Mouse (Mus musculus) heart, embryonic 15.5 days (tissue): Measurements from ENCODE around the gene Gadl1. TPM values are rescaled to one million over a fixed set of nuclear protein-coding genes. Genes with fewer than 3 reads are reported as not detected.
A peak's percentile ranks its signal among the peaks of the same experiment; 100 is the strongest.

Experiments
- ATAC-seq: fragments of 200-750 bp; cut with Nextera tagmentation; replicated peaks from 2 replicates; pipeline ENCODE4 v1.8.0; 2017; ENCODE audit warnings: low read depth, moderate TSS enrichment; ENCODE audit not compliant: insufficient number of reproducible peaks, insufficient read depth, low FRiP score
- H3K27ac ChIP-seq: fragments of 300-500 bp; sonication (generic); 2 replicates; pipeline ENCODE4 v1.5.1; 2015; ENCODE audit warnings: mild to moderate bottlenecking, inconsistent platforms
- H3K27me3 ChIP-seq: fragments of 300-500 bp; sonication (generic); 2 replicates; pipeline ENCODE4 v1.6.1; 2015; ENCODE audit warnings: inconsistent platforms
- H3K36me3 ChIP-seq: fragments of 300-500 bp; sonication (generic); 2 replicates; pipeline ENCODE4 v1.6.1; 2015; ENCODE audit warnings: mild to moderate bottlenecking, inconsistent platforms
- H3K4me1 ChIP-seq: fragments of 300-500 bp; sonication (generic); replicated peaks from 2 replicates; pipeline ENCODE4 v1.6.1; 2015; ENCODE audit warnings: inconsistent platforms
- H3K4me2 ChIP-seq: fragments of 300-500 bp; sonication (generic); 2 replicates; pipeline ENCODE4 v1.6.1; 2015; ENCODE audit warnings: inconsistent platforms, mild to moderate bottlenecking, moderate library complexity
- H3K4me3 ChIP-seq: fragments of 300-500 bp; sonication (generic); 2 replicates; pipeline ENCODE4 v1.5.1; 2015; ENCODE audit warnings: mild to moderate bottlenecking, inconsistent platforms
- H3K9ac ChIP-seq: fragments of 300-500 bp; sonication (generic); 2 replicates; pipeline ENCODE4 v1.6.1; 2015; ENCODE audit warnings: mild to moderate bottlenecking, inconsistent platforms
- H3K9me3 ChIP-seq: fragments of 300-500 bp; sonication (generic); replicated peaks from 2 replicates; pipeline ENCODE4 v1.6.1; 2016; ENCODE audit warnings: inconsistent platforms
- WGBS: fragments of 180-500 bp; shearing (Covaris S2); methylation state at CpG from one replicate; pipeline ENCODE4 v1.1.7; 2015; ENCODE audit warnings: mixed read lengths; 5-methylcytosine and 5-hydroxymethylcytosine counted together
- polyA plus RNA-seq: library from polyadenylated mRNA; unstranded; fragments of >200 nt; fragmentation: Nextera tagmentation; extraction: Ambion mirVana; gene quantifications from 2 replicates; pipeline ENCODE4 v1.2.1, GENCODE M21; 2015

Gene Gadl1
- polyA plus RNA-seq, 1 experiment from 2014 or later = 0.69 TPM

DNA sequence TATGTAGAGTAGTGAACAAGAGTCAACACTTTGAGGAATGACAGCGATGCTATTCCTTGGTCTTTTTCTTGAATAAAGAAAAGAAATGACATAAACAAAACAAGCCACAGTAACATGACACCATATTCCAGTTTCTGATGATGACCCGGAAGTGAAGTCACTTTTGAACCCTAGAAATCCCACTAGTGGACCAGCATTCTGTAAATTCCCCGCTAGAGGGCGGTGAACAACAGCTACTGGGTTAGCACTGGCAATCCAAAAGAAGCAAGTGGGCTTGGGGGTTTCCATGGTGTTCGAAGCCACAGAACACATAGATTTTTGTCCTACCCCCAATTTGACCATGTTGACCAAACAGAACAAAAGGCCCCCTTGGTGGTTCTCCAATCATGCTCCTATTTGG, 178.6 kb downstream of the Gadl1 start:
- no peak overlapping the region for H3K4me2 ChIP-seq
- ATAC-seq = no peak
- 31% methylated on average over 5 of the region's 5 CpGs for WGBS

DNA sequence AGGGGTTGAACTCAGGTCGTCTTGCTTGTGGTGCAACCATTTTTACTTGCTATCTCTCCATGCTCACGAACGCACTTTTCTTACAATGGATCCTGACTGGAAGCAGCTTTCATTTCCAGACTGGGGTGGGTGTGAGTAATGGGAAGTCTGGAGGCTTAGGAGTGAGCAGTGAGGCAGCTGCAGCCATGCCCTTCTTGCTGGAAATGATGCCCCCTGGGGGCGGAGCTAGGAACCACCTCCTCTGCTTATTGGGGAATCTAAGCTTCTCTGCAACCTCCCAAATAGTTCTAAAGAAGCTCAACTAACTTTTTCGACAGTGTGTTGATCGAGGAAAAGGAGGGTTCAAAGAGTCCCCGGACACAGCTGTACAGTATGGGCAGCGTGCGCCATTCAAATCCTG, 179.7 kb downstream of the Gadl1 start:
- H3K27me3 ChIP-seq = no peaks in the 10 kb centered on the region
- H3K9me3 ChIP-seq = no peaks in the 10 kb centered on the region
- no peak for ATAC-seq
- WGBS = 87% methylated on average over 9 of the region's 9 CpGs
- no peak overlapping the region for H3K4me2 ChIP-seq
- H3K4me3 ChIP-seq = no peak overlapping the region
- peaks cover 14% of the 10 kb centered on the region; the same call in 1 of the 2 replicates for H3K36me3 ChIP-seq
- peaks cover 14% of the 10 kb centered on the region for H3K4me1 ChIP-seq
- H3K27ac ChIP-seq = no peak overlapping the region
- no peak overlapping the region for H3K9ac ChIP-seq

More for the DNA sequence above, 178.6 kb downstream of the Gadl1 start:
- H3K9ac ChIP-seq = no peak overlapping the region
- peaks cover 11% of the 10 kb centered on the region for H3K4me1 ChIP-seq
- H3K36me3 ChIP-seq = peaks cover 14% of the 10 kb centered on the region; the same call in 1 of the 2 replicates
- no peak overlapping the region for H3K4me3 ChIP-seq
- H3K27ac ChIP-seq = no peak overlapping the region
- no peaks in the 10 kb centered on the region for H3K27me3 ChIP-seq
- no peaks in the 10 kb centered on the region for H3K9me3 ChIP-seq

DNA sequence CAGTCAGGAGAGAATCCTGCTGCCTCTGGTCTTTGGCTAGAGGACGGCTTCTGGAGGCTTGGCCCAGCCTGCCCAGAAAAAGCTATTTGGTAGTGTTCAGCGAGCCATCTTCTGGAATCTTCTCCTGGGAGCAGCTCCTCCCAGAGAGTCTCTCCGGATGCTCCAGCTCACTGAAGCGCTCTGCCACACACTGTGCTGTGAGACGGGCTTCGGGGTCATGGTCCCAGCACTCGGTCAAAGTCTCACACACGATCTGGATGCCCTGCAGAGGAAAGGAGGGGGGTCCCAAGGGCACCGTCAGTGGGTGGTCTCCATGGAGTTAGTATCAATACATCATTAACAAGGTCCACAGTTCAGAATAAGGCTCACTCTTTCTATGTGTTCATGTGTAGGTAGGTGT, 181.0 kb downstream of the Gadl1 start:
- H3K4me2 ChIP-seq = no peak overlapping the region
- peaks cover 14% of the 10 kb centered on the region; the same call in 1 of the 2 replicates for H3K36me3 ChIP-seq
- H3K9me3 ChIP-seq = no peaks in the 10 kb centered on the region
- ATAC-seq = no peak
- H3K27me3 ChIP-seq = no peaks in the 10 kb centered on the region
- no peak overlapping the region for H3K27ac ChIP-seq
- H3K4me1 ChIP-seq = peaks cover 14% of the 10 kb centered on the region
- no peak overlapping the region for H3K9ac ChIP-seq
- H3K4me3 ChIP-seq = no peak overlapping the region
- 92% methylated on average over 9 of the region's 9 CpGs for WGBS

DNA sequence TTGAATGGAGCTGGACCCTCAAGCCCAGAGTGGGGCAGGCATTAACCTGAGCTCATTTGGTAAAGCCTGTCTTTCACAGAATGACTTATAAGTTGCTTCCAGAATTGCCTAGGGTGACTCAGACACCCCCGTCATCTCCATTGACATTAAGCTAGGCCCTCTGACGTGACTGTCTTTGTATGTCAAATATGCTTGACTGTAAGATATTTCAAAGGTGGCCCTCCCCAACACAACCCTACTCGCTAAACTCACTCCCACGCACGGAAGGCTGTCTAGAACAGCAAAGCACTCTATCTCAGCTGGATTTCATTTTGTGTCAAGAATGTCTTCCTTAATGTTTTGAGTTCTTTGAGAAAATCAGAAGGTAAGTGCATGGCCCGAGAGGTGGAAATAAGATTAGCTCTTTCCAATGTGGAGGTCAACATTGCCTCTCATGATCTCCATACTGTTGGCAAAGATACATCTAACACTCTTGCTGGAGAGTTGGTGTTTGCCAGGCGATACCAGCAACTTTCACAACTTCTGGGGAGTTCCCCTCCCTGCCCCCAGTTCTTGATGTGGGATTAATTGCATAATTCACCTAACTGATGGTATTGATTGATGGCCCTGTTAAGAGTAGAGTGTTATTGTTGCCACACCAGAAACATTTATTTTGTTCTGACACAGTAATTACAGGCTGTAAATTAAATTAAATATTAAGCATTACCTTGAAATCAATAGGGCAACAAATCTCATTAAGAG, 182.0 kb downstream of the Gadl1 start:
- Histone ChIP-seq H3K4me2 (no peak overlapping the region), H3K27ac (no peak overlapping the region), H3K4me3 (no peak overlapping the region), H3K9me3 (no peaks in the 10 kb centered on the region), H3K27me3 (no peaks in the 10 kb centered on the region), H3K9ac (no peak overlapping the region), H3K36me3 (peaks cover 14% of the 10 kb centered on the region; the same call in 1 of the 2 replicates), H3K4me1 (peaks cover 14% of the 10 kb centered on the region)
- 79% methylated on average over 7 of the region's 7 CpGs for WGBS
- ATAC-seq = no peak

DNA sequence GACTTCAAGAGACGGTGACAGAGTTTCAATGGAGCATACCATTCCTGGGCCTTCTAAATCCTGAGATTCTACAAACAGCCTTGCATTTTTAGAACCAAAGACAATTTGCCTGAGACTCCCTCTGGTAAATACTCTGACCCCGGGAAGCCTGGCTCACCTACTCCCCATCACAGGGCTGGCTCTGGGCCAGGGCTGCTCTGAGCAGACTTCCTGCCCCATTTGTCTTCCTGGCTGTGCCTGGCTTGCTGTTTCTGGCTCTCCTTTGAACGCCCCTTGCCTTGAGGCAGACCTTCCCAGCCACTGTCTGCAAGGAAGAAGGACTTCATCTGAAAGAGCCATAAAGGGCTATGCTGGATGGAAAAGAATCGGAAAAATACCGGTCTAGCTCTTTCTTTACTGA, 182.7 kb downstream of the Gadl1 start:
- peaks cover 14% of the 10 kb centered on the region; the same call in 1 of the 2 replicates for H3K36me3 ChIP-seq
- no peaks in the 10 kb centered on the region for H3K9me3 ChIP-seq
- no peaks in the 10 kb centered on the region for H3K27me3 ChIP-seq
- WGBS = 48% methylated on average over 5 of the region's 5 CpGs
- ATAC-seq = no peak
- no peak overlapping the region for H3K4me2 ChIP-seq
- no peak overlapping the region for H3K27ac ChIP-seq
- H3K9ac ChIP-seq = no peak overlapping the region
- H3K4me3 ChIP-seq = no peak overlapping the region
- peaks cover 14% of the 10 kb centered on the region for H3K4me1 ChIP-seq

DNA sequence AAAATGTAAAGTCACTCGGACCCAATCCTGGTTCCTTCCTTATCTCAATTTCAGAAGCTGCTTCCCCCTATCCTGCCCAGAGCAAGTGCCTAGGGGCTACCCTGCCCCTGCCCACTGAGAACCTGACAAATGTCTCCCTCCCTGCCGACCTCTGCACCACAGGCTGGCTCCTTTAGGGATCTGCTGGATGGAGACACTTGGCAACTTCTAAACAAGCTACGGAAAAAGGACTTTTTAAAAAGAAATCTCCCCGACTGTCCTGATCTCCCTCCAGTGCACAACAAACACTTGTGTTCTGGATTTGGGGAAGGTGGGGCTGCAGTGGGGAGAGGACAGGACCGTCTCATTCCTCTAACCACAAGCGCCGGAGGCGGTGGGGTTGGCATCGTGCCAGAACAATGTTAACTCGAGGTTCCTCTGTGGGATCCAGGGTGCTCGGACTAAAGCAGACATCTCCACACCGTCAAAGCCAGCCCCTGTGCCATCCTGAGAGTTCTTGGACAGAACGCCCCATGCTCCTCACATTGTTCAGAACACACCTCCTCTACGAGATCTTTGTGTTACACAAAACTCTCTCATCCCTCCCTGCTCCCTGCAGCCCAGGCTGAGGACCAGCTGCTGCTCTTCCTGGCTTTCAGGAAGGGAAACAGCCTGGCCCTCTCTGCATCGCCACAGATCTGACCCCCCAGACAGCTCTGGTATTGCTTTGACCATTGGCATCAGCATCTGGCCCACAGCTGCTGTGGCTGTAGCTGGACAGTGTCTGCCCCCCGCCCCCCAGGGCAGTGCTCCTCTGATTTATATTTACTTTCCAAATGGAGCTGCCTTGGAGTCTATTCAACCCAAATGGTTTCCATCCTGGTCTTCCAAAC, 189.7 kb downstream of the Gadl1 start:
- Histone ChIP-seq H3K27me3 (no peaks in the 10 kb centered on the region), H3K36me3 (peaks cover 19% of the 10 kb centered on the region), H3K9ac (no peak overlapping the region), H3K4me1 (peaks cover 13% of the 10 kb centered on the region; the same call in 1 of the 2 replicates), H3K4me3 (no peak overlapping the region), H3K9me3 (no peaks in the 10 kb centered on the region), H3K4me2 (0 out of 2 replicates have a peak overlapping the region, but pooled peaks have one; percentile 13), H3K27ac (no peak overlapping the region)
- ATAC-seq = no peak
- 47% methylated on average over 16 of the region's 16 CpGs for WGBS

DNA sequence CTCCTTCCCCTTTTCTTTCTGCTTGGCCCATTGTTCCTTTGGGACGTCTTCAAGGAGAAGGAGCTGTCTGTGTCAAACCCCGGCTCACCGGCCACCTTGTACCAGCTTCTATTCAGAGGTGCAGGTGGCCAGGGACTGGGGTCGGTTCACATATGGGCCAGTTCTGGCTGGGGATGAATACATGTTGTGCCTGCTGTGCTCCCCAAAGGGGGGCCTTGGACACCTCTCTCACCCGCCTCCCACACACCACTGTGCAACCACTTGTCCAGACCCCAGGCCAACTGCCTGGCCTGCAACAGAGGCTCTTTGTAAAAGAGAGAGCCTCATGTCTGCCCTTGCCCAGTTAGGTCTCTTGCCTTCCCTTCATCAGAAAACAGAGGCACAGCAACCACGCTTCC, 190.3 kb downstream of the Gadl1 start:
- Histone ChIP-seq H3K4me2 (no peak overlapping the region), H3K4me3 (no peak overlapping the region), H3K27me3 (no peaks in the 10 kb centered on the region), H3K9me3 (no peaks in the 10 kb centered on the region), H3K36me3 (peaks cover 19% of the 10 kb centered on the region), H3K27ac (0 out of 2 replicates have a peak overlapping the region, but pooled peaks have one; percentile 0), H3K4me1 (peaks cover 13% of the 10 kb centered on the region; the same call in 1 of the 2 replicates), H3K9ac (no peak overlapping the region)
- WGBS = 75% methylated on average over 6 of the region's 6 CpGs
- ATAC-seq = no peak

DNA sequence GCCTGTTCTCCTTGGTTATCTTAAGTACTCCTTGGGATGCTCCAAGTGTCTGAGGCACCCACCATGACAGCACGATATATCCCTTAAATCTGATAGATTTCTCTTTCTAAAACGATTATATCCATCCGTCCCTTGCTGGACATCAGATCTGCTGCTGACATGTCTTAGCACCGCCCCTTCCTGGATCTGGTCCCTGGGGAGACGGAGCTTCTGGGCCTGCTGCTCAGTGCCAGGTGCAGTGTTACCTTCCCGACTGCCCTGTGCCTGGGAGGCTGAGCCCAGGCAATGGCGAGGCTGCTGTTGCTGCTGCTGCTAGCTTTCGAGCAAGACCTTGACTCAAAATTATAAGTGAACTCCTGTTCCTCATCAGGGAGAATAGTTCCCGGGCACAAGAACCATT, 190.8 kb downstream of the Gadl1 start:
- H3K36me3 ChIP-seq = peaks cover 19% of the 10 kb centered on the region
- WGBS = 69% methylated on average over 9 of the region's 9 CpGs
- H3K4me2 ChIP-seq = no peak overlapping the region
- peaks cover 13% of the 10 kb centered on the region; the same call in 1 of the 2 replicates for H3K4me1 ChIP-seq
- H3K27ac ChIP-seq = 0 out of 2 replicates have a peak overlapping the region, but pooled peaks have one; percentile 0
- no peak overlapping the region for H3K4me3 ChIP-seq
- no peak overlapping the region for H3K9ac ChIP-seq
- H3K9me3 ChIP-seq = no peaks in the 10 kb centered on the region
- no peaks in the 10 kb centered on the region for H3K27me3 ChIP-seq
- no peak for ATAC-seq

DNA sequence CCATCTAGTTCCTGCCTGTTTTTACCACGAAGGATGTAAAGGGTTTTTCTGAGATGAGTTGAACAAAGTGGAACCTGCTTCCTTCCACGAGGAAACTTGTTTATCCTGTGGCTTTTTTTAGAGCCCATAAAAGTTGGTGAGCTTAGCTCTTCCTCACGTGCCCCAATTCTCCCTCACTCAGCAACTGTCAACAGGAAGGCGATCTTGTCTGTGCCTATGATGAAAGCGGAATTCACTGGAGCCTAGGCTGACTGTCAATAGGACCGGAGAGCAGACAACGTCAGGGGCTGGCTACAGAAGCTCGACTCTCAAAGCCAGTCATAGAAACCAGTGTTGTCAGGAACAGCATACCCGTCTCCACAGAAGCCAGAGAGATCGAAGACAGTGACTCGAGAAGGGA, 192.6 kb downstream of the Gadl1 start:
- H3K36me3 ChIP-seq = peaks cover 26% of the 10 kb centered on the region
- no peak overlapping the region for H3K9ac ChIP-seq
- 47% methylated on average over 11 of the region's 11 CpGs for WGBS
- no peaks in the 10 kb centered on the region for H3K27me3 ChIP-seq
- ATAC-seq = no peak
- no peak overlapping the region for H3K27ac ChIP-seq
- H3K4me3 ChIP-seq = no peak overlapping the region
- H3K4me2 ChIP-seq = no peak overlapping the region
- H3K4me1 ChIP-seq = peaks cover 13% of the 10 kb centered on the region; the same call in 1 of the 2 replicates
- H3K9me3 ChIP-seq = no peaks in the 10 kb centered on the region

DNA sequence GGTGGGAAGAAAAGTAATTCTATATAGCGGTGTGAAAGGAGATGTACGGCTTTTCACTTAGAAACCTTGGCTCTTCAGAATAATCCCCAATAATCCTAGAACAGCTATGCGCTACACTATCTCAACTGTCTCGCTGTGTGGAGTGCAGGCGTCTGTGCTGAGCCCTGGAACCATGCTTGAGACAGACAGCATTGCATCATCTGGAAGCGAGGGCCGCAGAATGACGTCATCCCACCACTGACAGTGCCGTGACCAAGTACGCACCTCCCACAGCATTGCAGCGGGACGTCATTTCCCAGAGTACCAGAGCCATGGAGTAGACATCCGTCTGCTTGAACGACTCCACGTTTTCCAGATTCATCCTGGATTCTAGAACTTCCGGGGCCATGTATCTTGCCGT, 195.5 kb downstream of the Gadl1 start:
- Histone ChIP-seq H3K9me3 (no peaks in the 10 kb centered on the region), H3K4me2 (no peak overlapping the region), H3K9ac (no peak overlapping the region), H3K4me1 (peaks cover under 1% of the 10 kb centered on the region; the same call in 1 of the 2 replicates), H3K27ac (no peak overlapping the region), H3K27me3 (no peaks in the 10 kb centered on the region), H3K4me3 (no peak overlapping the region), H3K36me3 (peaks cover 51% of the 10 kb centered on the region)
- no peak for ATAC-seq
- 83% methylated on average over 17 of the region's 17 CpGs for WGBS

DNA sequence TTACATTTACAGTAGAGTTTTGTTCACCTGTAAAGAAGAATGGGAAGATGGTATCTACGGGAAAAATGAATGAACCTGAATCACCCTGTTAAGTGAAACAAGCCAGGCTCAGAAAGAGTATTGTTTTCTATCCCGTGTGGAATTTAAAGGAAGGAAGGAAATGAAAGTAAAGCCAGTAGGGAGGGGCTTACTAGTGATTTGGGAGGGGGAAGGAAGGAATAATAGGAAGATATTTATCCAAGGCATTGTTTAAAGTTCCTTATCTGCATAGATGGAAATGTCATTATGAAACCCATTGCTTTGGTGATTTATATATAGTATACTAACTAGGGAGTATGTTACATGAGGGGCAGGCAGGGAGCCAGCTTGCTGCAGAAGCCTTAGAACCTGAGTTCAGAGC, 199.5 kb downstream of the Gadl1 start:
- H3K9ac ChIP-seq = no peak overlapping the region
- H3K9me3 ChIP-seq = no peaks in the 10 kb centered on the region
- no peak overlapping the region for H3K4me3 ChIP-seq
- H3K36me3 ChIP-seq = peaks cover 39% of the 10 kb centered on the region
- ATAC-seq = no peak
- WGBS = 57% methylated on average over 2 of the region's 2 CpGs
- no peaks in the 10 kb centered on the region for H3K27me3 ChIP-seq
- H3K27ac ChIP-seq = no peak overlapping the region
- H3K4me1 ChIP-seq = no peaks in the 10 kb centered on the region
- no peak overlapping the region for H3K4me2 ChIP-seq
